ENCODE assay signal across 8 mouse cellular contexts in the genomic region with DNA sequence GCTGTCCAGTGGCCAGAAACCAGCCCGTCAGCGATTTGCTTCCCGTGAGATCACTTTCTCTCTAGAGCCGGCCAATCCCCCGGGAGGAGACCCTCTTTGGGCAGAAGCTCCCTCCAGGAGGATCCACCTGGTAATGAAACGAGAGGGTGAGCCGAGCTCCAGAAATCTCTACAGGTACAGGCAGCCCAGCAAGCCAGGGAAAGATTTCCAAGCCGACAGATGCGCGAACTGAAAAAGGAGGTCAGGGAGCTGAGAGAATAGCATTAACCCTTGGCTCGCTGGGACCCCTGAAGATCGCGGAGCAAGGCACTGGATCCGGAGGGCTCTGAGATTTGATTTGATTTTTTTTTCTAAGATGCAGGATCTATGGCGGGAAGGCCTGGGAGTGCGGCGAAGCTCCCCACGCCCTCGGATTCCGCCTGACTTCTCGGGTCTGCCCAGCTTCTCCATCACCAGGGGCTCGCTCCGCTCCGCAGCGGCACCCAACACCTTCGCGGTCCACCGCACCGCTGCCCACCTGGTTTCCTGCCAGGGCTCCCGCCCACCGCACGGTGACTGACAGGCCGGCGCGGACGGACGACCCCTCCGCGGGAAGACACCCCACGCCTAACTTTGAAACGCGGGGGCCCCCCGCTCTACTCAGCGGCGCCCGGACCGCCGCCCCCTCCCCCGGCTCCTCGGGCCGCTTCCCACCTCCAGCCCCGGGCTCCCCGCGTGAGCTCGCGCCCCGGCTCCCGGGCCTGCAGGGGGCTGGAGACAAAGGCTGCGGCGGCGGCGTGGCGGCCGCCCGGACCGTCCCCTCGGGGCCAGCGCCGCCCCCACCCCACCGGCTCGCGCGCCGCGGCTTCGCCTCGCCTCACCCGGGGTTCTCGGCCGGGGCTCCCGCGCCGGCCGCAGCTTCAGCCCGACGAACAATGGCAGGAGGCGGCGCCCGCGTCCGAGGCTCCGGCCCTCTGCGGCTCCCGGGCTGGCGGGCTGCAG. TPM values are rescaled to one million over a fixed set of nuclear protein-coding genes. Genes with fewer than 3 reads are reported as not detected.
DNase-seq lines count a peak whose midpoint lies in the region; ATAC-seq and TF ChIP-seq lines count a peak whose summit lies in the region.

No protein-coding gene starts in this region.

- peak overlapping the region; percentile 84 for H3K9ac ChIP-seq in liver, postnatal 0 days (replicated peaks)
- peak overlapping the region; percentile 85 for H3K9ac ChIP-seq in neural tube, embryonic 15.5 days (replicated peaks)

- H3K4me2 ChIP-seq in liver, postnatal 0 days (ENCODE audit: low read depth, low read length): peak overlapping the region; percentile 100
- H3K4me2 ChIP-seq in neural tube, embryonic 15.5 days: peak overlapping the region; percentile 74

- peaks cover 11% of the 10 kb centered on the region; the same call in 1 of the 2 replicates for H3K36me3 ChIP-seq in liver, postnatal 0 days (replicated peaks; ENCODE audit: insufficient read depth, low read length)
- no peaks in the 10 kb centered on the region for H3K36me3 ChIP-seq in neural tube, embryonic 15.5 days

- no peaks in the 10 kb centered on the region for H3K9me3 ChIP-seq in liver, postnatal 0 days (ENCODE audit: low read length)
- H3K9me3 ChIP-seq in neural tube, embryonic 15.5 days (replicated peaks): no peaks in the 10 kb centered on the region

- TF ChIP-seq CTCF in liver, postnatal 0 days (IDR thresholded peaks at IDR 0.05; ENCODE audit: low read depth): no peak

- WGBS in liver, postnatal 0 days (ENCODE audit: insufficient replicate concordance): 6% methylated on average over 68 of the region's 95 CpGs
- WGBS in neural tube, embryonic 15.5 days: 1% methylated on average over 89 of the region's 95 CpGs

- H3K27me3 ChIP-seq in liver, postnatal 0 days (ENCODE audit: insufficient read depth, low read length): no peaks in the 10 kb centered on the region
- no peaks in the 10 kb centered on the region for H3K27me3 ChIP-seq in neural tube, embryonic 15.5 days (replicated peaks)

- H3K27ac ChIP-seq in liver, postnatal 0 days (ENCODE audit: low read depth): peak overlapping the region; percentile 58
- peak overlapping the region; percentile 95 for H3K27ac ChIP-seq in neural tube, embryonic 15.5 days (replicated peaks)

- peak overlapping the region; percentile 75 for H3K4me3 ChIP-seq in liver, postnatal 0 days (ENCODE audit: low read depth, low read length)
- peak overlapping the region; percentile 62 for H3K4me3 ChIP-seq in neural tube, embryonic 15.5 days (replicated peaks)

- peaks cover 20% of the 10 kb centered on the region for H3K4me1 ChIP-seq in liver, postnatal 0 days (ENCODE audit: insufficient read depth)
- peaks cover 40% of the 10 kb centered on the region for H3K4me1 ChIP-seq in neural tube, embryonic 15.5 days

- ATAC-seq in liver, postnatal 0 days: peak; percentile 48
- ATAC-seq in neural tube, embryonic 15.5 days (ENCODE audit: low FRiP score): peak; percentile 65

- DNase-seq in spleen, postnatal 36 days (ENCODE audit: low spot score in 2 of 2): peak; percentile 61 to 62
- no peak for DNase-seq in spleen, adult 12 weeks (ENCODE audit: low spot score)
- DNase-seq in cerebellum, postnatal 14 days: peak; percentile 81 to 85
- DNase-seq in gastrocnemius, postnatal 25 days: peak; percentile 24
- peak; percentile 40 for DNase-seq in kidney, adult 18-20 months
- DNase-seq in liver, postnatal 0 days: peak; percentile 46
- peak; percentile 66 for DNase-seq in thymus, postnatal 4 days

- no peak for TF ChIP-seq EP300 in liver, postnatal 0 days (IDR thresholded peaks at IDR 0.05; ENCODE audit: low read depth)

RNA-seq across cellular contexts. Expression of a gene that starts 26.2 kb away (rescaled TPM):
- not detected for total RNA-seq in gastrocnemius, postnatal 25 days (2021)
- 0.18 and 0.28 TPM in 2 replicates for polyA plus RNA-seq in liver, postnatal 0 days (2015; fragmentation: Nextera tagmentation; extraction: Ambion mirVana)
- not detected in 2 replicates for polyA plus RNA-seq in neural tube, embryonic 15.5 days (2015; fragmentation: Nextera tagmentation; extraction: Ambion mirVana)

RNA-seq across cellular contexts. Expression of a gene that starts 26.8 kb away (rescaled TPM):
- 10 to 100 TPM; 80.4 to 86.0 TPM for total RNA-seq in gastrocnemius, postnatal 25 days (2021)
- 65.7 and 75.1 TPM in 2 replicates for polyA plus RNA-seq in liver, postnatal 0 days (2015; fragmentation: Nextera tagmentation; extraction: Ambion mirVana)
- 48.1 and 51.3 TPM in 2 replicates for polyA plus RNA-seq in neural tube, embryonic 15.5 days (2015; fragmentation: Nextera tagmentation; extraction: Ambion mirVana)
